Mouse (Mus musculus) kidney, postnatal 4 days (tissue): ENCODE results near the gene Birc7.

Experiments
- DNase-seq, 2 experiments: peaks; one replicate each; pipeline ENCODE4 v3.0.0; 2021; ENCODE audit warnings: mixed read lengths in 2 of 2

The Birc7 gene

GRCm38 (mm10) chr2:180905556-180906221 lies 23.1 kb upstream of the Birc7 start:
- DNase-seq = no peak

GRCm38 (mm10) chr2:180910928-180911327 lies 17.9 kb upstream of the Birc7 start:
- DNase-seq = no peak

GRCm38 (mm10) chr2:180915886-180916433 lies 12.9 kb upstream of the Birc7 start:
- no peak for DNase-seq

- DNase-seq = peak in 1 of 2 experiments; percentile 8
These were observed 8.7 kb upstream of the Birc7 start for GRCm38 (mm10) chr2:180919913-180920809.

- peak; percentile 99 for DNase-seq
These were observed 7.9 kb upstream of the Birc7 start, which contains the start of gene Ythdf1 for GRCm38 (mm10) chr2:180920810-180921400. TSS of gene Ythdf1 (minus strand) at chr2:180920949.

GRCm38 (mm10) chr2:180922739-180923138 lies 6.1 kb upstream of the Birc7 start:
- DNase-seq = no peak

- DNase-seq = peak; percentile 83 to 84
These were observed 3.6 kb upstream of the Birc7 start for GRCm38 (mm10) chr2:180925176-180925575.

GRCm38 (mm10) chr2:180932418-180932817 lies 3.6 kb downstream of the Birc7 start:
- DNase-seq = no peak

- no peak for DNase-seq
These were observed 11.4 kb downstream of the Birc7 start for GRCm38 (mm10) chr2:180940187-180940586.

GRCm38 (mm10) chr2:180941869-180942268 lies 13.0 kb downstream of the Birc7 start:
- DNase-seq = no peak

- no peak for DNase-seq
These were observed 21.1 kb downstream of the Birc7 start for GRCm38 (mm10) chr2:180949947-180950346.

- DNase-seq = peak; percentile 39 to 51
These were observed 23.9 kb downstream of the Birc7 start for GRCm38 (mm10) chr2:180952731-180953171.

GRCm38 (mm10) chr2:180953638-180954037 lies 24.8 kb downstream of the Birc7 start:
- peak in 1 of 2 experiments; percentile 4 for DNase-seq

GRCm38 (mm10) chr2:180954061-180955047 lies 25.5 kb downstream of the Birc7 start, which contains the start of gene Nkain4:
TSS of gene Nkain4 (minus strand) at chr2:180954699.
- peak; percentile 78 to 84 for DNase-seq

GRCm38 (mm10) chr2:180959605-180960004 lies 30.8 kb downstream of the Birc7 start:
- no peak for DNase-seq

GRCm38 (mm10) chr2:180960187-180960586 lies 31.4 kb downstream of the Birc7 start:
- no peak for DNase-seq

GRCm38 (mm10) chr2:180962616-180963308 lies 33.9 kb downstream of the Birc7 start:
- DNase-seq = no peak

- peak; percentile 85 to 89 for DNase-seq
These were observed 35.1 kb downstream of the Birc7 start for GRCm38 (mm10) chr2:180963956-180964355.

- DNase-seq = peak in 1 of 2 experiments; percentile 51
These were observed 37.5 kb downstream of the Birc7 start for GRCm38 (mm10) chr2:180966092-180966882.
